Mouse (Mus musculus) cerebellum, adult 2 months (tissue): ENCODE results near the gene Dph5. TPM values are rescaled to one million over a fixed set of nuclear protein-coding genes. Genes with fewer than 3 reads are reported as not detected.

ENCODE experiments used
- DNase-seq, 2 experiments: peaks; one replicate each; pipeline ENCODE4 v3.0.0; 2021
- H3K27ac ChIP-seq: fragments of 200-500 bp; 2 replicates; pipeline ENCODE4 v1.5.1; 2012; ENCODE audit warnings: low read length, control low read depth, inconsistent platforms; ENCODE audit not compliant: insufficient read depth
- H3K27me3 ChIP-seq: fragments of 200-500 bp; 2 replicates; pipeline ENCODE4 v1.6.1; 2012; ENCODE audit warnings: inconsistent platforms, mild to moderate bottlenecking, low read length, moderate library complexity; ENCODE audit not compliant: control insufficient read depth, insufficient read depth
- H3K4me1 ChIP-seq: fragments of 200-500 bp; 2 replicates; pipeline ENCODE4 v1.6.1; 2011; ENCODE audit warnings: low read length; ENCODE audit not compliant: control insufficient read depth, insufficient read depth
- H3K4me3 ChIP-seq: fragments of 200-500 bp; replicated peaks from 2 replicates; pipeline ENCODE3; 2011; ENCODE audit warnings: mild to moderate bottlenecking, low read depth, low read length, control low read depth; ENCODE audit not compliant: insufficient read depth
- CTCF ChIP-seq: fragments of 200-500 bp; IDR thresholded peaks from 2 replicates; pipeline ENCODE4 v1.5.1; 2011; ENCODE audit warnings: low read depth, mild to moderate bottlenecking, control low read depth, low read length, moderate library complexity, borderline replicate concordance; ENCODE audit not compliant: insufficient read depth
- POLR2A ChIP-seq: fragments of 200-500 bp; IDR thresholded peaks from 2 replicates; pipeline ENCODE4 v1.6.1; 2011; ENCODE audit warnings: low read length, control low read depth, borderline replicate concordance; ENCODE audit not compliant: insufficient read depth
- WGBS: fragments of 180-500 bp; shearing (Covaris S2); methylation state at CpG from one replicate; pipeline ENCODE4 v1.1.7; 2018; 5-methylcytosine and 5-hydroxymethylcytosine counted together
- polyA plus RNA-seq: library from polyadenylated mRNA; depleted of rRNA; stranded (reverse); fragments of >200 nt; gene quantifications from 2 replicates; pipeline ENCODE4 v1.2.3, GENCODE M21; 2012; rRNA removed

The Dph5 gene
- polyA plus RNA-seq, 1 experiment = 11.4 TPM

GRCm38 (mm10) chr3:115983217-115983616 lies 95.6 kb downstream of the Dph5 start:
- H3K27ac ChIP-seq = no peak overlapping the region
- DNase-seq = no peak
- no peaks in the 10 kb centered on the region for H3K27me3 ChIP-seq
- no peaks in the 10 kb centered on the region for H3K4me1 ChIP-seq
- TF ChIP-seq CTCF (no peak), POLR2A (no peak)
- H3K4me3 ChIP-seq = no peak overlapping the region
- 93% methylated on average over 8 of the region's 8 CpGs for WGBS

Other genes starting within 250 kb of the Dph5 start
- gene S1pr1, start 172.8 kb upstream of the Dph5 start, polyA plus RNA-seq = 119 and 126 TPM in 2 replicates
- 13.7 and 14.3 TPM in 2 replicates for gene Slc30a7, start 119.6 kb downstream of the Dph5 start, polyA plus RNA-seq
- gene Extl2, start 119.6 kb downstream of the Dph5 start, polyA plus RNA-seq = 67.8 and 70.0 TPM in 2 replicates
- gene Vcam1, start 241.9 kb downstream of the Dph5 start, polyA plus RNA-seq = 9.1 and 9.3 TPM in 2 replicates